Mouse (Mus musculus) mammary gland, adult 2 months (tissue): ENCODE results near the gene Aptx. TPM values are rescaled to one million over a fixed set of nuclear protein-coding genes. Genes with fewer than 3 reads are reported as not detected.

Experiments used
- polyA plus RNA-seq: library from polyadenylated mRNA; depleted of rRNA; stranded (reverse); fragments of >200 nt; gene quantifications from 2 replicates; pipeline ENCODE4 v1.2.3, GENCODE M21; 2012; ENCODE audit warnings: low replicate concordance; rRNA removed

Gene Aptx
- 4.8 and 8.2 TPM in 2 replicates for polyA plus RNA-seq

DNA sequence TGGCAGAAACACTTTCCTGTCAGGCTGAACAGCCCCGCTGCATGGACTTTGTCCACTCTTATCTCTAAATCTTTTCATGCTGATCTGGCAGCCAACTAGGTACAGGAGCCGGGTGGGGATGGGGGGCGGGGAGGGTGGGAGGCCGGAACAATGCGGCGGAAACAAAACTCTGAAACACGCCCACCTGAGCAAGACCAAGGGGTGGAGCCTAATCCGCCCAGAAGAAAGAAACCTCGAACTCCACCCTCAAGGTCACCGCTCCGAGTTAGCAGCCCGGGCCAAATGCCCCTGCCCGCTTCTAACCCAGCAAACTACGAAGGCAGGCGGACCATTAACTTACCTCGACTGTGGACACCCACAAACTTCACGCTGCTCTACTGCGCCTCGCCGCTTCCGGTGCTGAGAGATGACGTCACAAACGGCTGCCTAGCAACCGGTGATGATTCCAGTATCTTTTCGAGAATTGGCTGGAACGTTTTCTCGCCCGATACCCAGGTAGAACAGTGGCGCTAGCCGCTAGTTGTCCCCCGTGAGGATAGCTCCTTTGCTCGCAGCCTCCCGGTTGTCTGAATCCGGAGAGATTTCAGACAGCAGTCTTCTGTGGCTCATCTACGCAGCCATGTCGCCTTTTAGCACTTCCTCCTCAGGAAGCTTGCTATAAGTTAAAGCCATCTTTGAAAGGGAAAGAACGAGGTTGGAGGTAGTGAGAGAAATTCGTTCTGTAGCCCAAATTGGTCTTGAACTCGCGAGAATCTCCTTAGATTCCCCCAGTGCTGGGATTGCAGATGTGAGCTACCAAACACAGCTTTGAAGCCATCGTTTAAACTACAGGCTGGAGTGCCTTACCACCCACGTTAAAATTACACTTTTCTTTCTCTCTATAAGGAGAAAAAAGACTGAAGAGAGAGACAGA is at the start of gene Aptx:
Gene Aptx (minus strand): TSS at position 398 of the 913 bp plus-strand sequence.

GRCm38 (mm10) chr4:40722011-40722666 is 19.1 kb upstream of the Aptx start, which contains the start of gene Dnaja1:
Gene Dnaja1 (plus strand): TSS chr4:40722150.

Other genes starting within 250 kb of the Aptx start
- gene Tmem215, start 231.0 kb downstream of the Aptx start, polyA plus RNA-seq, result 0.26 and 0.33 TPM in 2 replicates
- 3.8 and 8.5 TPM in 2 replicates for gene Dnaja1, start 19.0 kb upstream of the Aptx start, polyA plus RNA-seq
- 10.7 and 27.1 TPM in 2 replicates for gene Smu1, start 54.7 kb upstream of the Aptx start, polyA plus RNA-seq
- 55.2 and 74.3 TPM in 2 replicates for gene B4galt1, start 150.8 kb upstream of the Aptx start, polyA plus RNA-seq
- 0.50 and 0.59 TPM in 2 replicates for gene Spink4, start 216.9 kb upstream of the Aptx start, polyA plus RNA-seq
- gene Bag1, start 245.1 kb upstream of the Aptx start, polyA plus RNA-seq, result 70.0 and 309 TPM in 2 replicates
- gene Chmp5, start 245.2 kb upstream of the Aptx start, polyA plus RNA-seq, result 7.5 and 15.8 TPM in 2 replicates